Mouse (Mus musculus): ENCODE results near the gene Mdfi.

The Mdfi gene

GRCm38 (mm10) chr17:47802806-47803205 lies 31.7 kb downstream of the Mdfi start:
- 29% methylated on average over 8 of the region's 8 CpGs for WGBS

GRCm38 (mm10) chr17:47797383-47797782 lies 37.1 kb downstream of the Mdfi start:
- 78% methylated on average over 9 of the region's 9 CpGs for WGBS

- 70% methylated on average over 4 of the region's 4 CpGs for WGBS
These were observed 37.5 kb downstream of the Mdfi start for GRCm38 (mm10) chr17:47796968-47797367.

GRCm38 (mm10) chr17:47796156-47796816 lies 38.2 kb downstream of the Mdfi start:
- WGBS = 62% methylated on average over 16 of the region's 16 CpGs

- WGBS = 60% methylated on average over 3 of the region's 3 CpGs
These were observed 39.0 kb downstream of the Mdfi start for GRCm38 (mm10) chr17:47795446-47795845.

GRCm38 (mm10) chr17:47793377-47793776 lies 41.1 kb downstream of the Mdfi start:
- WGBS = 27% methylated on average over 9 of the region's 9 CpGs

GRCm38 (mm10) chr17:47792098-47792863 lies 42.2 kb downstream of the Mdfi start:
- 28% methylated on average over 15 of the region's 15 CpGs for WGBS

GRCm38 (mm10) chr17:47788996-47789395 lies 45.5 kb downstream of the Mdfi start:
- WGBS = 83% methylated on average over 6 of the region's 6 CpGs

GRCm38 (mm10) chr17:47788306-47788705 lies 46.2 kb downstream of the Mdfi start:
- WGBS = 44% methylated on average over 4 of the region's 4 CpGs

GRCm38 (mm10) chr17:47787632-47788031 lies 46.9 kb downstream of the Mdfi start:
- WGBS = 83% methylated on average over 8 of the region's 8 CpGs

GRCm38 (mm10) chr17:47784411-47784810 lies 50.1 kb downstream of the Mdfi start:
- WGBS = 78% methylated on average over 6 of the region's 6 CpGs

- WGBS = 78% methylated on average over 8 of the region's 8 CpGs
These were observed 50.9 kb downstream of the Mdfi start for GRCm38 (mm10) chr17:47783445-47784223.

- WGBS = 87% methylated on average over 3 of the region's 3 CpGs
These were observed 52.0 kb downstream of the Mdfi start for GRCm38 (mm10) chr17:47782486-47782885.

GRCm38 (mm10) chr17:47780470-47780869 lies 54.0 kb downstream of the Mdfi start:
- 69% methylated on average over 10 of the region's 10 CpGs for WGBS

- 70% methylated on average over 2 of the region's 2 CpGs for WGBS
These were observed 57.4 kb downstream of the Mdfi start for GRCm38 (mm10) chr17:47777141-47777540.

- WGBS = 54% methylated on average over 6 of the region's 6 CpGs
These were observed 60.9 kb downstream of the Mdfi start for GRCm38 (mm10) chr17:47773604-47774003.

- 78% methylated on average over 11 of the region's 11 CpGs for WGBS
These were observed 64.8 kb downstream of the Mdfi start for GRCm38 (mm10) chr17:47769389-47770299.

- 53% methylated on average over 12 of the region's 12 CpGs for WGBS
These were observed 65.7 kb downstream of the Mdfi start for GRCm38 (mm10) chr17:47768707-47769276.

GRCm38 (mm10) chr17:47767456-47768141 lies 66.9 kb downstream of the Mdfi start:
- WGBS = 61% methylated on average over 15 of the region's 17 CpGs

GRCm38 (mm10) chr17:47767081-47767455 lies 67.4 kb downstream of the Mdfi start:
- WGBS = 78% methylated on average over 2 of the region's 2 CpGs

Measured in cerebral cortex, adult 2 months (tissue).